8 mouse cellular contexts compared by ENCODE assay signal in genomic region chr2:143062812-143063792, GRCm38 (mm10). TPM values are rescaled to one million over a fixed set of nuclear protein-coding genes. Genes with fewer than 3 reads are reported as not detected.
DNase-seq lines count a peak whose midpoint lies in the region; ATAC-seq and TF ChIP-seq lines count a peak whose summit lies in the region.

Gene Snrpb2, plus strand, starts transcription at chr2:143063039.

- intact Hi-C loops in heart, postnatal 14 days (cut with DNase I) = loop anchor here (5.0 kb wide), 1 partner anchor 161 kb away; the partner anchor contains the start of gene Kif16b

- DNase-seq in c-Kit-positive CD71-positive TER-119-positive erythroid progenitor cells, embryonic 14.5 days (ENCODE audit: low spot score) = peak; percentile 80
- DNase-seq in heart, postnatal 14 days = peak; percentile 92 to 95
- peak; percentile 88 for DNase-seq in layer of hippocampus, adult 11-12 months (ENCODE audit: low spot score)
- DNase-seq in lung, adult 18-20 months = peak; percentile 88 to 92
- peak; percentile 90 for DNase-seq in testis, postnatal 14 days (ENCODE audit: low spot score)

- no peak for TF ChIP-seq CTCF in E14TG2a.4 (conservative IDR thresholded peaks at IDR 0.05; ENCODE audit: low read length)

- H3K27me3 ChIP-seq in E14TG2a.4 (ENCODE audit: insufficient read depth, low read length) = no peaks in the 10 kb centered on the region
- no peaks in the 10 kb centered on the region for H3K27me3 ChIP-seq in forebrain, embryonic 13.5 days
- no peaks in the 10 kb centered on the region for H3K27me3 ChIP-seq in neural tube, embryonic 15.5 days (replicated peaks)

- H3K4me3 ChIP-seq in E14TG2a.4 (replicated peaks; ENCODE audit: low read length) = peak within 1 kb of the TSS; percentile 97
- peak within 1 kb of the TSS; percentile 93 for H3K4me3 ChIP-seq in forebrain, embryonic 13.5 days
- H3K4me3 ChIP-seq in neural tube, embryonic 15.5 days (replicated peaks) = peak within 1 kb of the TSS; percentile 92

- H3K27ac ChIP-seq in forebrain, embryonic 13.5 days = no peak within 1 kb of the TSS
- H3K27ac ChIP-seq in neural tube, embryonic 15.5 days (replicated peaks) = peak within 1 kb of the TSS; percentile 52

- peak within 1 kb of the TSS; percentile 80 for H3K4me2 ChIP-seq in forebrain, embryonic 13.5 days
- H3K4me2 ChIP-seq in neural tube, embryonic 15.5 days = peak within 1 kb of the TSS; percentile 79

- peaks cover 25% of the 10 kb centered on the region for H3K4me1 ChIP-seq in E14TG2a.4 (replicated peaks; ENCODE audit: low read depth, low read length)
- H3K4me1 ChIP-seq in forebrain, embryonic 13.5 days = peaks cover 9% of the 10 kb centered on the region
- H3K4me1 ChIP-seq in neural tube, embryonic 15.5 days = peaks cover 14% of the 10 kb centered on the region

- no peaks in the 10 kb centered on the region for H3K9me3 ChIP-seq in E14TG2a.4 (ENCODE audit: low read length)
- H3K9me3 ChIP-seq in forebrain, embryonic 13.5 days (replicated peaks) = no peaks in the 10 kb centered on the region
- H3K9me3 ChIP-seq in neural tube, embryonic 15.5 days (replicated peaks) = no peaks in the 10 kb centered on the region

- 1% methylated on average over 55 of the region's 55 CpGs for WGBS in forebrain, embryonic 13.5 days
- WGBS in neural tube, embryonic 15.5 days = 1% methylated on average over 55 of the region's 55 CpGs

- peak within 1 kb of the TSS; percentile 86 for H3K9ac ChIP-seq in forebrain, embryonic 13.5 days
- H3K9ac ChIP-seq in neural tube, embryonic 15.5 days (replicated peaks) = peak within 1 kb of the TSS; percentile 79

- ATAC-seq in forebrain, embryonic 13.5 days = peak; percentile 97
- ATAC-seq in neural tube, embryonic 15.5 days (ENCODE audit: low FRiP score) = peak; percentile 93

- H3K36me3 ChIP-seq in E14TG2a.4 (ENCODE audit: insufficient read depth, low read length) = peaks cover 31% of the 10 kb centered on the region
- peaks cover 24% of the 10 kb centered on the region for H3K36me3 ChIP-seq in forebrain, embryonic 13.5 days (ENCODE audit: poor library complexity, severe bottlenecking)
- H3K36me3 ChIP-seq in neural tube, embryonic 15.5 days = peaks cover 22% of the 10 kb centered on the region

RNA-seq across cellular contexts. Expression of gene Snrpb2, which starts in this region (rescaled TPM):
- polyA plus RNA-seq in forebrain, embryonic 13.5 days (2015; fragmentation: Nextera tagmentation; extraction: Ambion mirVana) = 95.4 and 108 TPM in 2 replicates
- 10 to 100 TPM; 23.2 to 28.2 TPM for total RNA-seq in heart, postnatal 14 days (2021)
- 51.8 and 53.6 TPM in 2 replicates for polyA plus RNA-seq in neural tube, embryonic 15.5 days (2015; fragmentation: Nextera tagmentation; extraction: Ambion mirVana)
